Mouse (Mus musculus) midbrain, embryonic 16.5 days (tissue): Measurements from ENCODE around the gene Klf9. TPM values are rescaled to one million over a fixed set of nuclear protein-coding genes. Genes with fewer than 3 reads are reported as not detected.

Experiments used
- ATAC-seq: fragments of 200-750 bp; cut with Nextera tagmentation; 2 replicates; pipeline ENCODE4 v1.8.0; 2017; ENCODE audit warnings: moderate TSS enrichment
- H3K27ac ChIP-seq: fragments of 300-500 bp; sonication (generic); 2 replicates; pipeline ENCODE4 v1.5.1; 2014; ENCODE audit warnings: mild to moderate bottlenecking, low read length, mixed read lengths
- H3K27me3 ChIP-seq: fragments of 300-500 bp; sonication (generic); 2 replicates; pipeline ENCODE4 v1.6.1; 2014; ENCODE audit warnings: low read depth, low read length, mixed read lengths; ENCODE audit not compliant: control insufficient read depth, insufficient read depth
- H3K36me3 ChIP-seq: fragments of 300-500 bp; sonication (generic); 2 replicates; pipeline ENCODE4 v1.6.1; 2014; ENCODE audit warnings: mild to moderate bottlenecking, low read length, moderate library complexity, mixed read lengths; ENCODE audit not compliant: control insufficient read depth, insufficient read depth
- H3K4me1 ChIP-seq: fragments of 300-500 bp; sonication (generic); 2 replicates; pipeline ENCODE4 v1.6.1; 2014; ENCODE audit warnings: mild to moderate bottlenecking, low read length, mixed read lengths; ENCODE audit not compliant: control insufficient read depth, insufficient read depth
- H3K4me2 ChIP-seq: fragments of 300-500 bp; sonication (generic); 2 replicates; pipeline ENCODE4 v1.6.1; 2014; ENCODE audit warnings: mild to moderate bottlenecking, low read length, mixed read lengths
- H3K4me3 ChIP-seq: fragments of 300-500 bp; sonication (generic); 2 replicates; pipeline ENCODE4 v1.5.1; 2014; ENCODE audit warnings: low read depth, mild to moderate bottlenecking, low read length, moderate library complexity, mixed read lengths
- H3K9ac ChIP-seq: fragments of 300-500 bp; sonication (generic); 2 replicates; pipeline ENCODE4 v1.6.1; 2014; ENCODE audit warnings: low read depth, low read length, mixed read lengths
- H3K9me3 ChIP-seq: fragments of 300-500 bp; sonication (generic); replicated peaks from 2 replicates; pipeline ENCODE4 v1.6.1; 2014; ENCODE audit warnings: mild to moderate bottlenecking, low read length, mixed read lengths; ENCODE audit not compliant: control insufficient read depth, poor library complexity, severe bottlenecking
- WGBS: fragments of 180-500 bp; shearing (Covaris S2); extraction: QIAGEN DNeasy Blood & Tissue Kit; methylation state at CpG from one replicate; pipeline ENCODE4 v1.1.7; 2014; 5-methylcytosine and 5-hydroxymethylcytosine counted together
- polyA plus RNA-seq: library from polyadenylated mRNA; unstranded; fragments of >200 nt; fragmentation: Nextera tagmentation; extraction: Ambion mirVana; gene quantifications from 2 replicates; pipeline ENCODE4 v1.2.1, GENCODE M21; 2015

Gene Klf9
- polyA plus RNA-seq, 1 experiment from 2014 or later, result 3.1 TPM

GRCm38 (mm10) chr19:23137295-23137694 lies 3.7 kb upstream of the Klf9 start:
- ATAC-seq, result no peak
- Histone ChIP-seq H3K27me3 (peaks cover 36% of the 10 kb centered on the region), H3K4me3 (no peak overlapping the region), H3K36me3 (no peaks in the 10 kb centered on the region), H3K9ac (no peak overlapping the region), H3K4me2 (no peak overlapping the region), H3K4me1 (peaks cover 30% of the 10 kb centered on the region), H3K27ac (no peak overlapping the region), H3K9me3 (no peaks in the 10 kb centered on the region)
- 31% methylated on average over 2 of the region's 2 CpGs for WGBS

- H3K9me3 ChIP-seq, result no peaks in the 10 kb centered on the region
- 53% methylated on average over 12 of the region's 12 CpGs for WGBS
- peak overlapping the region; percentile 97 for H3K4me2 ChIP-seq
- H3K27ac ChIP-seq, result no peak overlapping the region
- peaks cover 25% of the 10 kb centered on the region for H3K4me1 ChIP-seq
- H3K9ac ChIP-seq, result no peak overlapping the region
- H3K27me3 ChIP-seq, result peaks cover 33% of the 10 kb centered on the region
- peak overlapping the region; percentile 66 for H3K4me3 ChIP-seq
- no peak for ATAC-seq
- H3K36me3 ChIP-seq, result no peaks in the 10 kb centered on the region
Measured at GRCm38 (mm10) chr19:23139756-23140470, 1.1 kb upstream of the Klf9 start.

GRCm38 (mm10) chr19:23141391-23142281 lies 610 bp downstream of the Klf9 start:
- Histone ChIP-seq H3K4me2 (peak overlapping the region; percentile 97), H3K4me1 (peaks cover 12% of the 10 kb centered on the region), H3K36me3 (no peaks in the 10 kb centered on the region), H3K9me3 (no peaks in the 10 kb centered on the region), H3K4me3 (peak overlapping the region; percentile 66), H3K9ac (peak overlapping the region; percentile 66), H3K27me3 (peaks cover 21% of the 10 kb centered on the region), H3K27ac (peak overlapping the region; percentile 70)
- peak; percentile 21 for ATAC-seq
- WGBS, result under 1% methylated on average over 83 of the region's 94 CpGs

GRCm38 (mm10) chr19:23142427-23143073 lies 1.5 kb downstream of the Klf9 start:
- Histone ChIP-seq H3K27ac (no peak overlapping the region), H3K27me3 (peaks cover 13% of the 10 kb centered on the region), H3K36me3 (no peaks in the 10 kb centered on the region), H3K9ac (peak overlapping the region; percentile 66), H3K9me3 (no peaks in the 10 kb centered on the region), H3K4me3 (peak overlapping the region; percentile 66), H3K4me2 (peak overlapping the region; percentile 97), H3K4me1 (peaks cover 12% of the 10 kb centered on the region)
- 3% methylated on average over 28 of the region's 28 CpGs for WGBS
- no peak for ATAC-seq

GRCm38 (mm10) chr19:23143074-23143445 lies 2.0 kb downstream of the Klf9 start:
- WGBS, result 64% methylated on average over 7 of the region's 7 CpGs
- Histone ChIP-seq H3K36me3 (no peaks in the 10 kb centered on the region), H3K9ac (no peak overlapping the region), H3K4me3 (no peak overlapping the region), H3K27me3 (peaks cover 9% of the 10 kb centered on the region), H3K27ac (no peak overlapping the region), H3K9me3 (no peaks in the 10 kb centered on the region), H3K4me2 (peak overlapping the region; percentile 97; the same call in 1 of the 2 replicates), H3K4me1 (peaks cover 12% of the 10 kb centered on the region)
- no peak for ATAC-seq

- 78% methylated on average over 8 of the region's 8 CpGs for WGBS
- no peaks in the 10 kb centered on the region for H3K9me3 ChIP-seq
- no peaks in the 10 kb centered on the region for H3K36me3 ChIP-seq
- 0 out of 2 replicates have a peak overlapping the region, but pooled peaks have one; percentile 11 for H3K4me2 ChIP-seq
- no peak overlapping the region for H3K9ac ChIP-seq
- no peak overlapping the region for H3K27ac ChIP-seq
- H3K4me1 ChIP-seq, result peaks cover 12% of the 10 kb centered on the region
- peaks cover 6% of the 10 kb centered on the region for H3K27me3 ChIP-seq
- no peak overlapping the region for H3K4me3 ChIP-seq
- ATAC-seq, result no peak
Measured at GRCm38 (mm10) chr19:23143541-23143940, 2.5 kb downstream of the Klf9 start.

- Histone ChIP-seq H3K36me3 (no peaks in the 10 kb centered on the region), H3K27me3 (peaks cover 6% of the 10 kb centered on the region), H3K4me3 (no peak overlapping the region), H3K4me2 (no peak overlapping the region), H3K9ac (no peak overlapping the region), H3K4me1 (peaks cover 12% of the 10 kb centered on the region), H3K27ac (no peak overlapping the region), H3K9me3 (no peaks in the 10 kb centered on the region)
- ATAC-seq, result no peak
- 63% methylated on average over 9 of the region's 9 CpGs for WGBS
Measured at GRCm38 (mm10) chr19:23144031-23144430, 3.0 kb downstream of the Klf9 start.

- no peak overlapping the region for H3K9ac ChIP-seq
- peaks cover 6% of the 10 kb centered on the region for H3K27me3 ChIP-seq
- no peaks in the 10 kb centered on the region for H3K36me3 ChIP-seq
- H3K4me3 ChIP-seq, result no peak overlapping the region
- H3K4me1 ChIP-seq, result peaks cover 11% of the 10 kb centered on the region
- H3K9me3 ChIP-seq, result no peaks in the 10 kb centered on the region
- H3K27ac ChIP-seq, result no peak overlapping the region
- no peak for ATAC-seq
- WGBS, result 87% methylated on average over 3 of the region's 3 CpGs
- H3K4me2 ChIP-seq, result no peak overlapping the region
Measured at GRCm38 (mm10) chr19:23145146-23145545, 4.1 kb downstream of the Klf9 start.
